Mouse (Mus musculus) limb, embryonic 11.5 days (tissue): Measurements from ENCODE around the gene Adal. TPM values are rescaled to one million over a fixed set of nuclear protein-coding genes. Genes with fewer than 3 reads are reported as not detected.

Experiments
- ATAC-seq: fragments of 200-750 bp; cut with Nextera tagmentation; 2 replicates; pipeline ENCODE4 v1.8.0; 2017; ENCODE audit warnings: low read depth; ENCODE audit not compliant: insufficient number of reproducible peaks, low FRiP score, low TSS enrichment
- DNase-seq: peaks from one replicate; pipeline ENCODE4 v3.0.0-alpha.2; 2015; ENCODE audit warnings: low spot score
- H3K27ac ChIP-seq: fragments of 300-500 bp; sonication (generic); replicated peaks from 2 replicates; pipeline ENCODE4 v1.5.1; 2014; ENCODE audit warnings: low read depth, mild to moderate bottlenecking, low read length
- H3K27me3 ChIP-seq: fragments of 300-500 bp; sonication (generic); 2 replicates; pipeline ENCODE4 v1.6.1; 2014; ENCODE audit warnings: mild to moderate bottlenecking, low read length, mixed read lengths; ENCODE audit not compliant: control insufficient read depth, insufficient read depth
- H3K36me3 ChIP-seq: fragments of 300-500 bp; sonication (generic); 2 replicates; pipeline ENCODE4 v1.6.1; 2014; ENCODE audit warnings: mild to moderate bottlenecking, low read length, moderate library complexity, mixed read lengths; ENCODE audit not compliant: control insufficient read depth, insufficient read depth
- H3K4me1 ChIP-seq: fragments of 300-500 bp; sonication (generic); 2 replicates; pipeline ENCODE4 v1.6.1; 2014; ENCODE audit warnings: low read length, mixed read lengths; ENCODE audit not compliant: control insufficient read depth, insufficient read depth
- H3K4me2 ChIP-seq: fragments of 300-500 bp; sonication (generic); 2 replicates; pipeline ENCODE4 v1.6.1; 2014; ENCODE audit warnings: low read depth, mild to moderate bottlenecking, moderate library complexity; ENCODE audit not compliant: severe bottlenecking
- H3K4me3 ChIP-seq: fragments of 300-500 bp; sonication (generic); 2 replicates; pipeline ENCODE4 v1.5.1; 2014; ENCODE audit warnings: low read depth, low read length
- H3K9ac ChIP-seq: fragments of 300-500 bp; sonication (generic); 2 replicates; pipeline ENCODE4 v1.6.1; 2014; ENCODE audit warnings: mild to moderate bottlenecking, low read length
- H3K9me3 ChIP-seq: fragments of 300-500 bp; sonication (generic); 2 replicates; pipeline ENCODE4 v1.6.1; 2016; ENCODE audit warnings: low read length; ENCODE audit not compliant: control insufficient read depth
- WGBS: fragments of 180-500 bp; shearing (Covaris S2); extraction: QIAGEN DNeasy Blood & Tissue Kit; methylation state at CpG from one replicate; pipeline ENCODE4 v1.1.7; 2014; 5-methylcytosine and 5-hydroxymethylcytosine counted together
- polyA plus RNA-seq: library from polyadenylated mRNA; unstranded; fragments of >200 nt; fragmentation: Nextera tagmentation; extraction: Ambion mirVana; gene quantifications from 2 replicates; pipeline ENCODE4 v1.2.1, GENCODE M21; 2014

Gene Adal
- polyA plus RNA-seq, 1 experiment from 2014 or later: 24.6 TPM

- Histone ChIP-seq H3K36me3 (no peaks in the 10 kb centered on the region), H3K27me3 (no peaks in the 10 kb centered on the region), H3K4me2 (no peak overlapping the region), H3K9ac (no peak overlapping the region), H3K4me3 (no peak overlapping the region), H3K27ac (no peak overlapping the region), H3K4me1 (no peaks in the 10 kb centered on the region), H3K9me3 (no peaks in the 10 kb centered on the region)
- DNase-seq (no peak), ATAC-seq (no peak)
- 79% methylated on average over 9 of the region's 9 CpGs for WGBS
Measured at GRCm38 (mm10) chr2:121128865-121129620, 11.2 kb upstream of the Adal start.

GRCm38 (mm10) chr2:121132822-121133221 lies 7.4 kb upstream of the Adal start:
- WGBS: 66% methylated on average over 1 of the region's 1 CpGs
- ATAC-seq: no peak

GRCm38 (mm10) chr2:121137371-121137770 lies 2.9 kb upstream of the Adal start:
- no peak overlapping the region for H3K27ac ChIP-seq
- H3K9ac ChIP-seq: no peak overlapping the region
- peaks cover 10% of the 10 kb centered on the region; the same call in 1 of the 2 replicates for H3K36me3 ChIP-seq
- H3K4me3 ChIP-seq: no peak overlapping the region
- H3K4me2 ChIP-seq: no peak overlapping the region
- no peaks in the 10 kb centered on the region for H3K27me3 ChIP-seq
- peaks cover 6% of the 10 kb centered on the region for H3K9me3 ChIP-seq
- no peak for DNase-seq
- H3K4me1 ChIP-seq: peaks cover 5% of the 10 kb centered on the region
- WGBS: 96% methylated on average over 4 of the region's 4 CpGs
- no peak for ATAC-seq

More at GRCm38 (mm10) chr2:121132822-121133221, 7.4 kb upstream of the Adal start:
- DNase-seq: no peak
- Histone ChIP-seq H3K4me3 (no peak overlapping the region), H3K27ac (no peak overlapping the region), H3K27me3 (no peaks in the 10 kb centered on the region), H3K36me3 (no peaks in the 10 kb centered on the region), H3K4me2 (no peak overlapping the region), H3K4me1 (no peaks in the 10 kb centered on the region), H3K9me3 (no peaks in the 10 kb centered on the region), H3K9ac (no peak overlapping the region)

GRCm38 (mm10) chr2:121139266-121140017 lies 786 bp upstream of the Adal start:
- ATAC-seq: peak; percentile 18; the same call in 1 of the 2 replicates
- no peak for DNase-seq
- H3K4me3 ChIP-seq: peak overlapping the region; percentile 60

GRCm38 (mm10) chr2:121141216-121142035 lies 1.2 kb downstream of the Adal start:
- no peaks in the 10 kb centered on the region for H3K27me3 ChIP-seq
- no peak for ATAC-seq
- 77% methylated on average over 16 of the region's 16 CpGs for WGBS

More at GRCm38 (mm10) chr2:121139266-121140017, 786 bp upstream of the Adal start:
- peak overlapping the region; percentile 95 for H3K27ac ChIP-seq
- H3K4me1 ChIP-seq: peaks cover 5% of the 10 kb centered on the region
- H3K27me3 ChIP-seq: no peaks in the 10 kb centered on the region
- peaks cover 10% of the 10 kb centered on the region; the same call in 1 of the 2 replicates for H3K36me3 ChIP-seq
- peak overlapping the region; percentile 84 for H3K4me2 ChIP-seq
- peak overlapping the region; percentile 84 for H3K9ac ChIP-seq
- 57% methylated on average over 29 of the region's 29 CpGs for WGBS
- H3K9me3 ChIP-seq: peaks cover 6% of the 10 kb centered on the region

GRCm38 (mm10) chr2:121142415-121142814 lies 2.2 kb downstream of the Adal start:
- Histone ChIP-seq H3K27me3 (no peaks in the 10 kb centered on the region), H3K4me2 (no peak overlapping the region), H3K27ac (no peak overlapping the region), H3K9me3 (peaks cover 6% of the 10 kb centered on the region), H3K9ac (no peak overlapping the region), H3K36me3 (peaks cover 10% of the 10 kb centered on the region; the same call in 1 of the 2 replicates), H3K4me1 (peaks cover 5% of the 10 kb centered on the region), H3K4me3 (no peak overlapping the region)
- DNase-seq: no peak
- ATAC-seq: no peak
- WGBS: 83% methylated on average over 2 of the region's 2 CpGs

More at GRCm38 (mm10) chr2:121141216-121142035, 1.2 kb downstream of the Adal start:
- Histone ChIP-seq H3K27ac (peak overlapping the region; percentile 95; the same call in 1 of the 2 replicates), H3K9ac (peak overlapping the region; percentile 72), H3K9me3 (peaks cover 6% of the 10 kb centered on the region), H3K4me1 (peaks cover 5% of the 10 kb centered on the region), H3K36me3 (peaks cover 10% of the 10 kb centered on the region; the same call in 1 of the 2 replicates), H3K4me3 (peak overlapping the region; percentile 60), H3K4me2 (peak overlapping the region; percentile 84)
- DNase-seq: no peak

- Histone ChIP-seq H3K27ac (no peak overlapping the region), H3K4me1 (no peaks in the 10 kb centered on the region), H3K9ac (no peak overlapping the region), H3K36me3 (peaks cover 2% of the 10 kb centered on the region; the same call in 1 of the 2 replicates), H3K4me2 (no peak overlapping the region), H3K27me3 (no peaks in the 10 kb centered on the region), H3K4me3 (no peak overlapping the region), H3K9me3 (no peaks in the 10 kb centered on the region)
- DNase-seq (no peak), ATAC-seq (no peak)
- WGBS: 88% methylated on average over 5 of the region's 5 CpGs
Measured at GRCm38 (mm10) chr2:121149679-121150078, 9.5 kb downstream of the Adal start.

- Histone ChIP-seq H3K9ac (no peak overlapping the region), H3K27ac (no peak overlapping the region), H3K9me3 (no peaks in the 10 kb centered on the region), H3K27me3 (no peaks in the 10 kb centered on the region), H3K36me3 (peaks cover 2% of the 10 kb centered on the region; the same call in 1 of the 2 replicates), H3K4me2 (no peak overlapping the region), H3K4me1 (no peaks in the 10 kb centered on the region), H3K4me3 (no peak overlapping the region)
- 83% methylated on average over 3 of the region's 3 CpGs for WGBS
- no peak for ATAC-seq
- DNase-seq: no peak
Measured at GRCm38 (mm10) chr2:121153100-121153499, 12.9 kb downstream of the Adal start.
